Mouse (Mus musculus): Measurements from ENCODE around the gene Plxna2.

The Plxna2 gene

DNA sequence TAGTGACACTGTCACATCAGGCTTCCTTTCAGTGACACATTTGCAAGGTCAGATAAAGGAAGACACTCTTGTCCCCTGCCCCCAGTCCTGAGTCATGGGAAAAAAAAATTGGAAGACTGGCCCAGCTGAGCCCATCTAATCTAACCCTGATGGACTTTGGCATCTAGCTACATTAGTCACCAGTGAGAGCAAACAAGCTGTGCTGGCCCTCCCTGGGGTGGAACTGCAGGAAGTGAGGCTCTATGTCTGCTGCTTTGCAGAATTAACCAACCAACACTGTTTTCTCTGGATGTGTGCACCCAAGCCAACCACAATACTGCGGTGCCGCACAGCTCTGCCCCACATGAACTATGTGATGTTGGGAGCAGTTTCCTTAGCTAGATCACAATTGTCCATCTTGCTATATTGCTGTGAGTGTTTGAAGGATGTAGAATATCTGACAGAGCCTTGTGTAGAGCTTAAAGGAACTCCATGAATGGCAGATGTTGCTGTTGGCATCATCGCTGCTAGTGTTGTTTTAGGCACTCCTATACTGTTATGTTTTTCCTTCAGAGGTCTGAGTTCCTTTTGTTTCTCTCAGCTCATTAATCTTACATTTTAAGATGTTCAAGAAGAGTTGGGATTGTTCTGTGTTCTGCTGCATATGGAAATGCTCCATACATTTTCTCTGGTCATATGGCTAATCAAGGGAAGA lies 42.6 kb downstream of the Plxna2 start:
- DNase-seq (ENCODE audit: low spot score in 2 of 2) = no peak

- DNase-seq (ENCODE audit: low spot score in 2 of 2) = no peak
Observed at GRCm38 (mm10) chr1:194663021-194663420, 45.0 kb downstream of the Plxna2 start.

GRCm38 (mm10) chr1:194665715-194666114 lies 47.7 kb downstream of the Plxna2 start:
- no peak for DNase-seq (ENCODE audit: low spot score in 2 of 2)

DNA sequence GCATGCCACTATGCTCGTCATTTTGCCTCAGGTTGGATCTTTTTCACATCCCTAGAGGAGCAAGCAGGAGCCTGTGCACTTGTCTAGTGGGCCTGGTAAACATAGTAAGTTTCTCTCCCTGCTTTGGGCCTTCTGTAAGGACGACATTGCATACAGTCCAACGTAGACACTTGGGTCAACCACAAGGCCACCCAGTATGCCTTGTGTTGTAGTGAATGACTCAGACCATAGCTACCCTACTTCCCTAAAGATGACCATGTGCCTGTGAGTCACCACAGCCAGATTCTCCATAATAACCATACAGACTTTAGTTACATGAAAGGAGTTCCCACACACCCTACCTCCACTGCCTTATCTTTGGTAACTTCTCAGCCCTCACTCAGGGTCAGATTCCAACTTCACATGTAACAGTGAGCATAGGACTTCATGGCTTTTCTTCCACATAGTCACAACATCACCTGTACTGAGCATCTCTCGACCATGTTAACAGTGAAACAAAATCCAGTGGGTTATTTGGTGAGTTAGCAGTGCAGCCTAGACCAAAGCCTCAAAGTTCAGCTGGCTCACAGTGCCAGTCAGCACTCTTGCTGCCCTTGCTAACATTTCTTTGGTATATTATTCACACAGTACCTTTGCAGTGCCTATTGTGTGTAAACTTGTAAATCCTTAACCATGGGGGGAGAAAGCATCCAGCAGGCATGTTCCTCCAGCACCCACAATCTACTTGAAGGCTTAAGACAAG lies 53.9 kb downstream of the Plxna2 start:
- DNase-seq (ENCODE audit: low spot score in 2 of 2) = no peak

DNA sequence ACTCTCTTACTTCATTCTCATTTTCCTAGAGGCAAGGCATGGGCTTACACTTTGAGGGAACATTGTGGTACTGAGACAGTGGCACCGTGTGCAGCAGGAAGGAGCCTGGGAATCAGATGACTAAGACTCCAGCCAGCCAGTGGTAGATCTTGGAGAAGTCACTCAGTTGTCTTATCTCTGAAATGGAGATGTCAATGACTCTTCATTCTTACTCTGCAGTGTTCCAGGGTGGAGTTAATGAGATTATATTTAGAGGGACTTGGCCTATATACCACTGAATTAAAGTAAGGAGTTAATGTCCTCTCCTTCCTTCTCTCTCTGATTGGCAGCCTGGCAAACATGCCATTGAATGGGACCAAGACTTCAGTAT lies 54.5 kb downstream of the Plxna2 start:
- no peak for DNase-seq (ENCODE audit: low spot score in 2 of 2)

DNA sequence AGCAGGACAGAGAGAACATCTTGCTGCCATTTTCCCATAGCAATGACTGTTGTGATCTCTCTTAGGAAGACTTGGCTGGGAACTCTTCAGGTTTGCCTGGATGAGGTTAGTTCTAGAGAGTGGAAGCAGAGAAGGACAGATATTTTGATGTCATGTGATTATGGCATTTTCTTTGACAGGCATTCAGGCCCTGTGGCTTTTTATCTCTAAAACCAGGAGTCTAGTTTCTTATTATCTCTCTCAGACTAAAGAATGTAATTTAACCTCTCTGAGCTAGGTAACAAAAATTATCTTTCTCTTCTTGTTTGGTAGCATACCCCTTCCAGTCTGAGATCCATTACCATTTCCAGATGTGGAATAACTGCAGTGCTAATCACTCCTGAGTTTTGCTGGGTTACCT lies 55.2 kb downstream of the Plxna2 start:
- no peak for DNase-seq (ENCODE audit: low spot score in 2 of 2)

GRCm38 (mm10) chr1:194675106-194675890 lies 57.3 kb downstream of the Plxna2 start:
- DNase-seq (ENCODE audit: low spot score in 2 of 2) = no peak

- DNase-seq (ENCODE audit: low spot score in 2 of 2) = no peak
Observed at GRCm38 (mm10) chr1:194675891-194676200, 57.8 kb downstream of the Plxna2 start.

DNA sequence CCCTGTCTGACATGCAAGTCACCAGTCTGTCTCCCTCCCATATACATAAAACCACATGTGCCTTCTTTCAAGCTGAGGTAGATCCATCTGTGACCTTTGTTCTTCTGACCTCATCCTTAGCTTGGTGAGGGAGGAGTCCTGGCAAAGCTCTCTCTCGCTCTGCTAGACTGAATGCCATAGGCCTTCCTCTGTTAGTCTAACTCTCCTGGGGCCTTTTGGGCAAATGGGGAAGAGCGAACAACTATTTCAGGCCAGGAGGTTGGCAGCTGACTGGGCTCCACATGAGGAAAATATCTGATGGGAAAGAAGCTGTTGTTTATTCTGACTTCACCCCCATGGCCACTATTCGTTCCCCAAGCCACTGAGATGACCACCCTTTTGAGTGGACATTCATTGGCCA lies 59.9 kb downstream of the Plxna2 start:
- DNase-seq (ENCODE audit: low spot score in 2 of 2) = no peak

- no peak for DNase-seq (ENCODE audit: low spot score in 2 of 2)
Observed at GRCm38 (mm10) chr1:194679147-194679546, 61.1 kb downstream of the Plxna2 start.

DNA sequence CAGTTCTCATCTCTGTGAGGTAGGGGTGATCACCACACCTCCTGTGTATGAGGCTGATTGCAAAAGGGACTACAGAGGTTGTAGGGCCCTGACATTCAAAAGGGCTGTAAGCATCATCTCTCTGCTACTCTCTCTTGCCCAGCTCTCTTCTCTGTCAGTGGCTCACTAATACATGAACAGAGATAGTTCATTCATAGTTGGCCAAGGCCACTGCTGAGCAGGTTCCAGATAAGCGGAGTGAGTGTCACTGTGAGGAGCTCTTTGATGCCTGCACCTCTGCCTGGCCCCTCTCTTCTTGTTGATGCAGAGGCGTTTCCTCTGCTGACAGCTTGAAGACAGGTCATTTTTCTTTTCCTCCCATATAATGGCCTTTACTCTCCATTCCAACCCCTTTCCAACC lies 62.1 kb downstream of the Plxna2 start:
- no peak for DNase-seq (ENCODE audit: low spot score in 2 of 2)

DNA sequence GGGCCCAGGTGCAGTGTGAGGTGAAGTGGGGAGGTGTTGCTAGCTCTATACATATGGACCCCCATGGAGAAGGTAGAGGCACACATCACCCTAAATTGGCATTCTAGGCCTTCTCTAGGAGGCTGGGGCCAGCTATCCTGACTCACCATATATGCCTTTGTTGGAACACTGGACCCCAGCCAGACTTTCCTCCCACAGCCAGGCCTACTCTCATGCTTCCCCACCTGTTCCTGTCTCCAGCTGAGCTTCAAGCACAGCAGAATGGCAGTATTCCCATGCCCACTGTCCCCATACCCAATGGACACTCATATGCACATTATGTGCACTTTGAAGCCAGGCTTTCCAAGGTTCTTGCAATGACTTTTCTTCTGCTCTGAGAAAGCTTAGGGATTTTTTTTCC lies 64.0 kb downstream of the Plxna2 start:
- peak; percentile 82 to 88 for DNase-seq (ENCODE audit: low spot score in 2 of 2)

DNA sequence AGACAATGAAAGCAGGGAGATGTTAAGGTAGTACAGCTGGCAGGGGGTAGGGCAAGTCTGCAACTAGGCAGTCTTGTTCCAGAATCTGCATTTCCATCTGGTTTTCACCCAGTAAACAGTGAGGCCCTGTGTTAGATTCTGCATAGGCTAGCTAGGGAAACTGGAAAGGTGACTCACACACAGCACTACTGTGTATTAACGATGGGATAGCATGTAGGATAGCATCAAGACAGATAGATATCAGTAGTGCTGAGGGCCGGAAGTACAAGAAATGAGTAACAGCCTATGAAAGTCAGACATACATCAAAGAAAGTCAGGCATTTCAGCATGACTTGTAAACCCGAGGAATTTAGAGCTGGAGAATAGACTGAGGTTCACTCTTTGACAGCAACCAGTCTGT lies 65.1 kb downstream of the Plxna2 start:
- DNase-seq (ENCODE audit: low spot score in 2 of 2) = no peak

DNA sequence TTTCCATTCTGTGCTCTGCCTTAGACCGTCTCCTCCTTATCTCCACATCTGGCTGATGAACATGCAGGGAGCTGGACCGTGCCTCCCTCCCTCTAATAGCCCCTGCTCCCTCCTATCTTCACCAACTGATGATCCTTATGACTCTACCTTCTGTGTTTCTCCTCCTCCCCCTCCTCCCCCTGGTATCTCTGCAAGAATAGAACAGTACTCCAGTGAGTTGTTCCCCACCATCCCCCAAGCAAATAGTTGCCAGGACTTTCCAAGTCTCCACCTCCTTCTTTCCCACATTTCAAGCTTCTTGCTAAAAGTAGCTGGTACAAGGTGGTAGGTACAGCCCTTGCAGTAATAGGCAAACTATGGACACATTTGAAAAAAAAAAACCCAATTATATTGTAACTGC lies 67.9 kb downstream of the Plxna2 start:
- peak in 1 of 2 experiments; percentile 69 for DNase-seq (ENCODE audit: low spot score in 2 of 2)

DNA sequence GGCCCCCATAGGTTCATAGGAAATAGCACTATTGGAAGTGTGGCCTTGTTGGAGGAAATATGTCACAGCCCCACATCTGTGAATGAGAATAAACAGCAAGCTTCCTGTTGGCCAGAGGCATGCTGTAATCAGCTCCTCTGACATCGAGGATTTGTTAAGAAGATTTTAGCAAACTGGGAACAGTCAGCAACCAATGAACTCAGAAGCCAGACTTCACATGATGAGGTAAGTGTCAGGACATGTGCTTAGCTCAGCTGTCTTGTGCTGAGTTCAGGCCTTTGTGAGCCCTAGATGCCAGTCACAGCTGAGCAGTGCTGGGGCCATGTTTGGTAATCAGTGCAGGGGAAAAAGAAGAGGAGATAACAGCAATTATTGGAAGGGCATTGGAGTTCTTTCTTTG lies 69.7 kb downstream of the Plxna2 start:
- DNase-seq (ENCODE audit: low spot score in 2 of 2) = no peak

DNA sequence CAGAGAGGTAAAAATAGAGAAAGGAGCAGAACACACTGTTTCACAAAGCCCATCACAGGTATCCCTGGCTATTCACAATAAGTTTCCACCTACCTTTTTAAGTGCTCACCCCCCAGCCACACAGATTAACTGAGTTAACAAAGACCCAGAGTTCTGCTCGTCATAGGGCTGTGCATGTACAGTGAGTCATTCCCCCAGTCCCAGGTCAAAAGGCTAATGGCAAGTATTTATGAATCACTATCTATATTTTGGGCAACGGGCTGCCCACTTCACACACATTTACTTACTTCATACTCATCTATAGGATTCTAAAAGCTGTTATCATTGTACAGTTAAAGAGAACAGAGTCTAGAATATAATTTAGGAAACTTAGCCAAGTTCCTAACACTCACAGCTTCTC lies 70.1 kb downstream of the Plxna2 start:
- no peak for DNase-seq (ENCODE audit: low spot score in 2 of 2)

GRCm38 (mm10) chr1:194693063-194693462 lies 75.0 kb downstream of the Plxna2 start:
- no peak for DNase-seq (ENCODE audit: low spot score in 2 of 2)

DNA sequence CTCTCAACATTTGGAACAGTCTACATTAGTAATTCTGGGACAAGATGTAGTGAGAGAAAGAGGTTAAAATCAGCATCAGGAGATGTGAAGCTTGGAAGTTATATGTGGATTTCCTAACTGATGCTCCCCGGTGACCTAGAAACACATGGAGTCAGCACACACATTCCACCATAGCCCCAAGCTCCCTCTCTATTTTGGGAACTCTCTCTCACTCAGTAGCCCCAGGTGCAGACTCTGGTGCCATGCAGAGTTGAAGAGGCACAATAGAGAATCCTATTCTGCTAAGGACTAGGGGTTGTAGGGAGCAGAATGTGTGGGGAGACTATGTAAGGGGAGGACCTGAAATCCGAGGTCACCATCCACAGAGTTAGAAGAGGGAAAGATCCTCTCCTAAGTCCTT lies 75.5 kb downstream of the Plxna2 start:
- no peak for DNase-seq (ENCODE audit: low spot score in 2 of 2)

DNA sequence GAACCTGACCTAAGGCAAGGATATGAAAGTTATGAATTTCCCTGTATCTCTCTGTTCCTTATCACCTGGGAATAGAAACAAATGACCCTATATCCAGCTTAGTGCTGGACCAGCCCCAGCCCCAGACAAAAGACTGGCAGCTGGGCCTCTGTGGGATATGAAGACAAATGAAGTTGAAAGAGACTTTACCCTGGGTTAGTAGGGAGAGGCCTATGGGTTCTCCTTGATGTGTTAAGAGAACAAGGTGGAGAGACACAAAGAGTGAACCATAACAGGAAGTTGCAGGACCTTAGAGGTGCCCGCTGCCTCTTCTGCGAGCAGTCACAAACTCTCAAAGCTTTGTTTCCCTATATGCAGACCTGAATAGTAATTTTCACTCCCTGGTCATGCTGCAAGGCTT lies 76.8 kb downstream of the Plxna2 start:
- DNase-seq (ENCODE audit: low spot score in 2 of 2) = no peak

DNA sequence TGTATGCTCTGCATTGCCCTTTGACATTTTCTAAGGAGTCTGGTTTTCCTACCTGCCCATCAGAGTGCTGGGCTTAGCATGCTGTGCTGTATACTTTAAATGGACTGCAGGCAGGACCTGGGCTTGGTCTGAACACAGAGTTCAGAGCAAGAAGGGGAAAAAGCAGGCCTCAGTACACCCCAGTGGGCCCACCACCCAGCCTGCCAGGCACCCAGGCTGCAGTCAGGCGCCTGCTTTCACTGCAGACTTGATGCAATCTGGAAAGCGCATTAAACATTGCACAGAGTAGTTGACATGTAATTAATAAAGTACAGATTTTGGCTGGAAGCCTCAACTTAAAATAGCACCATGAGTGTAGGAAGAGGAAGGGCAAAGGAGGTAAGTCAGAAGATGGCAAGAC lies 79.4 kb downstream of the Plxna2 start:
- DNase-seq (ENCODE audit: low spot score in 2 of 2) = no peak

- DNase-seq (ENCODE audit: low spot score in 2 of 2) = no peak
Observed at GRCm38 (mm10) chr1:194699321-194699720, 81.3 kb downstream of the Plxna2 start.

GRCm38 (mm10) chr1:194703235-194703634 lies 85.2 kb downstream of the Plxna2 start:
- peak; percentile 27 to 46 for DNase-seq (ENCODE audit: low spot score in 2 of 2)
